Mouse (Mus musculus) heart, embryonic 14.5 days (tissue): ENCODE data around the gene Scgb2b17. TPM values are rescaled to one million over a fixed set of nuclear protein-coding genes. Genes with fewer than 3 reads are reported as not detected.
"Not testable (repeated sequence)": the region's sequence is repeated elsewhere in the genome, so short reads cannot be mapped to it uniquely, and the experiment has no call there.

Experiments used
- ATAC-seq: fragments of 200-750 bp; cut with Nextera tagmentation; 2 replicates; pipeline ENCODE4 v1.8.0; 2017; ENCODE audit warnings: low read depth, moderate TSS enrichment; ENCODE audit not compliant: insufficient number of reproducible peaks, insufficient read depth, low FRiP score
- H3K27ac ChIP-seq, 2 experiments: fragments of 200-500 bp in 1 of 2; fragments of 300-500 bp in 1 of 2; sonication (generic) in 1 of 2; replicated peaks in 1 of 2; 2 replicates each; pipeline ENCODE4 v1.5.1; 2012 to 2014; ENCODE audit warnings: low read depth in 2 of 2, low read length in 2 of 2, control low read depth in 1 of 2, mild to moderate bottlenecking in 1 of 2, mixed read lengths in 1 of 2; ENCODE audit not compliant: control insufficient read depth in 1 of 2, insufficient read depth in 1 of 2
- H3K27me3 ChIP-seq: fragments of 300-500 bp; sonication (generic); 2 replicates; pipeline ENCODE4 v1.6.1; 2014; ENCODE audit warnings: mild to moderate bottlenecking, low read length, control low read depth; ENCODE audit not compliant: control insufficient read depth, insufficient read depth
- H3K36me3 ChIP-seq: fragments of 300-500 bp; sonication (generic); 2 replicates; pipeline ENCODE4 v1.6.1; 2014; ENCODE audit warnings: mild to moderate bottlenecking, control low read depth, low read length, mixed read lengths; ENCODE audit not compliant: control insufficient read depth, insufficient read depth
- H3K4me1 ChIP-seq, 2 experiments: fragments of 200-500 bp in 1 of 2; fragments of 300-500 bp in 1 of 2; sonication (generic) in 1 of 2; 2 replicates each; pipeline ENCODE4 v1.6.1; 2012 to 2014; ENCODE audit warnings: low read length in 2 of 2, control low read depth in 1 of 2, mixed read lengths in 1 of 2; ENCODE audit not compliant: control insufficient read depth in 2 of 2, insufficient read depth in 2 of 2
- H3K4me2 ChIP-seq: fragments of 300-500 bp; sonication (generic); 2 replicates; pipeline ENCODE4 v1.6.1; 2014; ENCODE audit warnings: mild to moderate bottlenecking, low read length
- H3K4me3 ChIP-seq, 2 experiments: fragments of 200-500 bp in 1 of 2; fragments of 300-500 bp in 1 of 2; sonication (generic) in 1 of 2; 2 replicates each; pipeline ENCODE4 v1.5.1; 2012 to 2014; ENCODE audit warnings: low read length in 2 of 2, mild to moderate bottlenecking in 2 of 2, control low read depth in 1 of 2, low read depth in 1 of 2, moderate library complexity in 1 of 2; ENCODE audit not compliant: control insufficient read depth in 1 of 2, insufficient read depth in 1 of 2
- H3K9ac ChIP-seq: fragments of 300-500 bp; sonication (generic); 2 replicates; pipeline ENCODE4 v1.6.1; 2014; ENCODE audit warnings: mild to moderate bottlenecking, low read length
- H3K9me3 ChIP-seq: fragments of 300-500 bp; sonication (generic); 2 replicates; pipeline ENCODE4 v1.6.1; 2016; ENCODE audit warnings: low read length, control low read depth; ENCODE audit not compliant: control insufficient read depth
- polyA plus RNA-seq: library from polyadenylated mRNA; unstranded; fragments of >200 nt; fragmentation: Nextera tagmentation; extraction: Ambion mirVana; gene quantifications from 2 replicates; pipeline ENCODE4 v1.2.1, GENCODE M21; 2014

The Scgb2b17 gene
- polyA plus RNA-seq = not detected in 2 replicates

GRCm38 (mm10) chr7:33056461-33056860 is at the start of gene Scgb2b17:
Gene Scgb2b17, minus strand, starts transcription at chr7:33056561.
- not testable (repeated sequence) for ATAC-seq, H3K4me1 ChIP-seq, H3K4me3 ChIP-seq, H3K27ac ChIP-seq, H3K4me2 ChIP-seq, H3K9ac ChIP-seq, H3K36me3 ChIP-seq, H3K27me3 ChIP-seq, H3K9me3 ChIP-seq

- H3K27ac ChIP-seq, H3K9me3 ChIP-seq, H3K4me1 ChIP-seq, H3K36me3 ChIP-seq, H3K4me2 ChIP-seq, ATAC-seq, H3K27me3 ChIP-seq, H3K9ac ChIP-seq, H3K4me3 ChIP-seq: not testable (repeated sequence)
Observed at GRCm38 (mm10) chr7:33063149-33063548, 6.8 kb upstream of the Scgb2b17 start, which contains the start of gene Scgb1b17. Gene Scgb1b17, plus strand, starts transcription at chr7:33063449.

Other genes with a start within 250 kb of the Scgb2b17 start
- gene Scgb2b15, start 226.9 kb downstream of the Scgb2b17 start, polyA plus RNA-seq = not detected in 2 replicates
- gene Scgb1b15, start 220.0 kb downstream of the Scgb2b17 start, polyA plus RNA-seq = not detected in 2 replicates
- gene Scgb1b17, start 6.9 kb upstream of the Scgb2b17 start, polyA plus RNA-seq = not detected in 2 replicates
- not detected in 2 replicates for gene Scgb2b18, start 117.3 kb upstream of the Scgb2b17 start, polyA plus RNA-seq
- gene Scgb1b18, start 129.0 kb upstream of the Scgb2b17 start, polyA plus RNA-seq = not detected in 2 replicates
- gene Scgb2b19, start 223.8 kb upstream of the Scgb2b17 start, polyA plus RNA-seq = not detected in 2 replicates
- gene Scgb1b19, start 230.7 kb upstream of the Scgb2b17 start, polyA plus RNA-seq = not detected in 2 replicates